Mouse (Mus musculus): ENCODE results near the gene AC161166.1. TPM values are rescaled to one million over a fixed set of nuclear protein-coding genes. Genes with fewer than 3 reads are reported as not detected.

Gene AC161166.1
- under 1 TPM; 0.06 to 0.09 TPM for polyA plus RNA-seq (2012; fragmentation: generic; extraction: Trizol)

GRCm38 (mm10) chr7:24512355-24512754 is at the start of gene AC161166.1:
Gene AC161166.1 (minus strand): TSS chr7:24512455.

GRCm38 (mm10) chr7:24546068-24546614 is 33.9 kb upstream of the AC161166.1 start, which contains the start of the genes Pinlyp and Xrcc1:
Gene Pinlyp (minus strand): TSS chr7:24546118.
Gene Xrcc1 (plus strand): TSS chr7:24546289.

GRCm38 (mm10) chr7:24530062-24530931 is 18.0 kb upstream of the AC161166.1 start, which contains the start of gene Irgq:
Gene Irgq (plus strand): TSS chr7:24530689.

GRCm38 (mm10) chr7:24506838-24507725 is 5.2 kb downstream of the AC161166.1 start, which contains the start of gene Zfp428:
Gene Zfp428 (plus strand): TSS chr7:24507006.

GRCm38 (mm10) chr7:24481474-24482207 is 30.6 kb downstream of the AC161166.1 start, which contains the start of gene Cadm4:
Gene Cadm4 (plus strand): TSS chr7:24482023.

GRCm38 (mm10) chr7:24462388-24463319 is 49.6 kb downstream of the AC161166.1 start, which contains the start of gene Plaur:
Gene Plaur (plus strand): TSS chr7:24462484.

Other genes with a start within 250 kb of the AC161166.1 start
- 1 to 10 TPM in 1 of 2 experiments, under 1 TPM in 1; 0.62 to 4.0 TPM for gene Zfp93, start 242.0 kb downstream of the AC161166.1 start, polyA plus RNA-seq (2012; fragmentation: generic; extraction: Trizol)
- 10 to 100 TPM in 1 of 2 experiments, 1 to 10 TPM in 1; 1.9 to 12.7 TPM for gene Zfp61, start 211.2 kb downstream of the AC161166.1 start, polyA plus RNA-seq (2012; fragmentation: generic; extraction: Trizol)
- gene Zfp94, start 195.8 kb downstream of the AC161166.1 start, polyA plus RNA-seq (2012; fragmentation: generic; extraction: Trizol), result 1 to 10 TPM; 1.1 to 4.7 TPM
- not detected for gene Tescl, start 178.5 kb downstream of the AC161166.1 start, polyA plus RNA-seq (2012; fragmentation: generic; extraction: Trizol)
- not detected for gene Lypd5, start 163.3 kb downstream of the AC161166.1 start, polyA plus RNA-seq (2012; fragmentation: generic; extraction: Trizol)
- gene Kcnn4, start 142.2 kb downstream of the AC161166.1 start, polyA plus RNA-seq (2012; fragmentation: generic; extraction: Trizol), result 10 to 100 TPM; 28.9 to 90.8 TPM
- gene Smg9, start 112.8 kb downstream of the AC161166.1 start, polyA plus RNA-seq (2012; fragmentation: generic; extraction: Trizol), result 10 to 100 TPM; 16.1 to 17.6 TPM
- gene Irgc1, start 60.2 kb downstream of the AC161166.1 start, polyA plus RNA-seq (2012; fragmentation: generic; extraction: Trizol), result under 1 TPM in 1 of 2 experiments, not detected in 1; 0.07 TPM
- 10 to 100 TPM in 1 of 2 experiments, 1 to 10 TPM in 1; 5.0 to 32.8 TPM for gene Plaur, start 50.0 kb downstream of the AC161166.1 start, polyA plus RNA-seq (2012; fragmentation: generic; extraction: Trizol)
- gene Cadm4, start 30.4 kb downstream of the AC161166.1 start, polyA plus RNA-seq (2012; fragmentation: generic; extraction: Trizol), result under 1 TPM; 0.27 to 0.57 TPM
- gene Zfp428, start 5.4 kb downstream of the AC161166.1 start, polyA plus RNA-seq (2012; fragmentation: generic; extraction: Trizol), result 10 to 100 TPM; 25.3 to 58.2 TPM
- gene Irgq, start 18.2 kb upstream of the AC161166.1 start, polyA plus RNA-seq (2012; fragmentation: generic; extraction: Trizol), result 10 to 100 TPM in 1 of 2 experiments, 1 to 10 TPM in 1; 2.1 to 10.9 TPM
- gene Pinlyp, start 33.7 kb upstream of the AC161166.1 start, polyA plus RNA-seq (2012; fragmentation: generic; extraction: Trizol), result under 1 TPM in 1 of 2 experiments, not detected in 1; 0.13 TPM
- 10 to 100 TPM; 39.6 to 44.0 TPM for gene Xrcc1, start 33.8 kb upstream of the AC161166.1 start, polyA plus RNA-seq (2012; fragmentation: generic; extraction: Trizol)
- 10 to 100 TPM; 13.1 to 29.9 TPM for gene Ethe1, start 75.1 kb upstream of the AC161166.1 start, polyA plus RNA-seq (2012; fragmentation: generic; extraction: Trizol)
- gene Zfp575, start 75.2 kb upstream of the AC161166.1 start, polyA plus RNA-seq (2012; fragmentation: generic; extraction: Trizol), result under 1 TPM in 1 of 2 experiments, not detected in 1; 0.05 TPM
- under 1 TPM; 0.46 to 0.84 TPM for gene Phldb3, start 98.3 kb upstream of the AC161166.1 start, polyA plus RNA-seq (2012; fragmentation: generic; extraction: Trizol)
- not detected for gene Lypd3, start 124.1 kb upstream of the AC161166.1 start, polyA plus RNA-seq (2012; fragmentation: generic; extraction: Trizol)
- under 1 TPM in 1 of 2 experiments, not detected in 1; 0.05 TPM for gene Tex101, start 164.2 kb upstream of the AC161166.1 start, polyA plus RNA-seq (2012; fragmentation: generic; extraction: Trizol)
- gene BC049730, start 196.8 kb upstream of the AC161166.1 start, polyA plus RNA-seq (2012; fragmentation: generic; extraction: Trizol), result not detected
- not detected for gene Gm4763, start 214.5 kb upstream of the AC161166.1 start, polyA plus RNA-seq (2012; fragmentation: generic; extraction: Trizol)
- gene Cd177, start 247.9 kb upstream of the AC161166.1 start, polyA plus RNA-seq (2012; fragmentation: generic; extraction: Trizol), result not detected

Data from C3H10T1/2 (cell line).